Mouse (Mus musculus) cerebellum, adult 9-10 months (tissue): ENCODE results near the gene Gopc.
"Not testable (repeated sequence)": the region's sequence is repeated elsewhere in the genome, so short reads cannot be mapped to it uniquely, and the experiment has no call there.

ENCODE experiments used
- DNase-seq: peaks from one replicate; pipeline ENCODE4 v3.0.0; 2022

The Gopc gene

GRCm38 (mm10) chr10:52384823-52385610, 3.1 kb upstream of the Gopc start:
- peak; percentile 77 for DNase-seq

GRCm38 (mm10) chr10:52383522-52383921, 1.6 kb upstream of the Gopc start:
- no peak for DNase-seq

GRCm38 (mm10) chr10:52383022-52383421, 1.1 kb upstream of the Gopc start:
- no peak for DNase-seq

- no peak for DNase-seq
These were observed 563 bp downstream of the Gopc start for GRCm38 (mm10) chr10:52381321-52381801.

GRCm38 (mm10) chr10:52377813-52378212, 4.1 kb downstream of the Gopc start:
- DNase-seq: no peak

GRCm38 (mm10) chr10:52376422-52376821, 5.5 kb downstream of the Gopc start:
- DNase-seq: no peak

- DNase-seq: no peak
These were observed 7.3 kb downstream of the Gopc start for GRCm38 (mm10) chr10:52374651-52375050.

- no peak for DNase-seq
These were observed 8.1 kb downstream of the Gopc start for GRCm38 (mm10) chr10:52373834-52374233.

- DNase-seq: peak; percentile 72
These were observed 13.5 kb downstream of the Gopc start for GRCm38 (mm10) chr10:52368376-52368775.

GRCm38 (mm10) chr10:52360862-52361609, 20.9 kb downstream of the Gopc start:
- DNase-seq: no peak

GRCm38 (mm10) chr10:52360241-52360735, 21.6 kb downstream of the Gopc start:
- peak; percentile 76 for DNase-seq

GRCm38 (mm10) chr10:52358467-52358866, 23.5 kb downstream of the Gopc start, which contains the start of gene Gm26741:
Gene Gm26741, plus strand, starts transcription at chr10:52358767.
- DNase-seq: no peak

GRCm38 (mm10) chr10:52353184-52353583, 28.7 kb downstream of the Gopc start:
- DNase-seq: no peak

GRCm38 (mm10) chr10:52343324-52343723, 38.6 kb downstream of the Gopc start:
- not testable (repeated sequence) for DNase-seq

- peak; percentile 52 for DNase-seq
These were observed 50.9 kb downstream of the Gopc start for GRCm38 (mm10) chr10:52331007-52331406.

GRCm38 (mm10) chr10:52321918-52322317, 60.0 kb downstream of the Gopc start:
- DNase-seq: no peak

- DNase-seq: no peak
These were observed 62.2 kb downstream of the Gopc start for GRCm38 (mm10) chr10:52319506-52320286.

- DNase-seq: no peak
These were observed 72.7 kb downstream of the Gopc start for GRCm38 (mm10) chr10:52309196-52309595.

- DNase-seq: no peak
These were observed 77.3 kb downstream of the Gopc start for GRCm38 (mm10) chr10:52304574-52304973.

- no peak for DNase-seq
These were observed 79.7 kb downstream of the Gopc start for GRCm38 (mm10) chr10:52302271-52302670.

- no peak for DNase-seq
These were observed 80.2 kb downstream of the Gopc start for GRCm38 (mm10) chr10:52301766-52302165.

- not testable (repeated sequence) for DNase-seq
These were observed 83.4 kb downstream of the Gopc start for GRCm38 (mm10) chr10:52298568-52298967.

- DNase-seq: no peak
These were observed 86.0 kb downstream of the Gopc start for GRCm38 (mm10) chr10:52295934-52296333.
